Mouse (Mus musculus) kidney, postnatal 10 days (tissue): ENCODE results near the gene Gm42688.

ENCODE experiments used
- DNase-seq: peaks from one replicate; pipeline ENCODE4 v3.0.0; 2021; ENCODE audit warnings: mixed read lengths

The Gm42688 gene

DNA sequence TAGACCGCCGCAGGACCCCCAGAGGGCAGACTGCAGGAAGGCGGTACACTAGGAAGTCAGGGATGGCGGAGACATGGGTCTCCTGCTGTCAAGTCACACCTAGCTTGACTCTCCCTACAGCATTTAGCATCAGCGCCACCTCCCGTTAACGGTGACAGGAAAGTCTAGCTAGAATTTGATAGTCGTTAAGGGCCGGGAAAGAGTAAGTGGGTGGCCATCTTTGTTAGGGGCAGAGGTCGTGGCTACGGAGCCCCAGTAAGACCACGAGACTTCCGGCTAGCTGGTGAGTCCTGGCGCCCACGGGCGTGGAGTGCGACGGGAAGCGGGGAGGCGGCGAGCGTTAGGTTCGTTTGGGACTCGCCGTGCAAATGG lies at the start of gene Gm42688, which contains the start of gene Ccdc142:
Gene Gm42688 (plus strand): TSS at position 302 of the 372 bp plus-strand sequence.
Gene Ccdc142 (plus strand): TSS at position 286 of the 372 bp plus-strand sequence.
- DNase-seq, result peak; percentile 93

- peak; percentile 52 for DNase-seq
Measured at GRCm38 (mm10) chr6:83053136-83053960, 48.1 kb upstream of the Gm42688 start.

DNA sequence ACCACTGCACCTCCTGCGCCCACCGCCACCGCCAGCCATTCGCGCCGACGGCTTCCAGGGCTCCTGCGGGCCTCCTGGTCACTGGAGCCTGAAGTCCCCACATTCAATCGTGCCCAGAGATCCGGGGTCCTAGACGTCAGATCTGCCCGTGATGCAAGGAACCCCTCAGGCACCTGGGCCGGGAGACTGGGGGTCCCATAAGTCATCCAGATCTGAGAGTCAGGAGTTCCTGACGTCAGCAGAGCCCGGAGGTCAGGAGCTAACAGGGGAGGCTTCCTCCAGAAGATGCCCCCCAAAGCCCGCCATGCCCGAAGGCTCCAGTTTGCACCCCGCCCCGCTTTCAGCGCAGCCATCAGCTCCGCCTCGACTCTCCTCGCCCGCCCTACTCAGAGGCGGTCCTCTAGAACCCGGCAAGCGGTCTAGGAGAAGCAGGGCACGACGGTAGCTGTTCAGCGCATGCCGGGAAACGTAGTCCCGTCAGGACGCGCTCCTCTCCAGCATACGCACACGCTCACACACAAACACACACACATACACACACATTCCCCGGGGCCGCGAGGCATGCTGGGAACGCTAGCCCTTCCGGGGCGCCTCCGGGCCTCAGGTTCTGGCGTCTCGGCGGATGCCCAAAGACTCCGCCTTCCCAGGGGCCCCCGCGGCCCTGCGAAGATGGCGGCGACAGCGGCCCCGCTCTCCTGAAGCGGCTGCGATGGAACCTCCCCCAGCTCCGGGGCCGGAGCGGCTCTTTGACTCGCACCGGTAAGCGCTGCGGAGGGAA lies 47.2 kb upstream of the Gm42688 start, which contains the start of gene Aup1:
Gene Aup1 (plus strand): TSS at position 448 of the 778 bp plus-strand sequence.
- peak; percentile 97 for DNase-seq

- DNase-seq, result peak; percentile 60
Measured at GRCm38 (mm10) chr6:83054871-83055431, 46.5 kb upstream of the Gm42688 start, which contains the start of gene Htra2. TSS of gene Htra2 (minus strand) at chr6:83055273.

- DNase-seq, result peak; percentile 76
Measured at GRCm38 (mm10) chr6:83057790-83058189, 43.6 kb upstream of the Gm42688 start, which contains the start of gene Dqx1. TSS of gene Dqx1 (plus strand) at chr6:83057844.

GRCm38 (mm10) chr6:83058725-83059124 lies 42.7 kb upstream of the Gm42688 start:
- no peak for DNase-seq

GRCm38 (mm10) chr6:83065995-83066394 lies 35.4 kb upstream of the Gm42688 start:
- DNase-seq, result no peak

DNA sequence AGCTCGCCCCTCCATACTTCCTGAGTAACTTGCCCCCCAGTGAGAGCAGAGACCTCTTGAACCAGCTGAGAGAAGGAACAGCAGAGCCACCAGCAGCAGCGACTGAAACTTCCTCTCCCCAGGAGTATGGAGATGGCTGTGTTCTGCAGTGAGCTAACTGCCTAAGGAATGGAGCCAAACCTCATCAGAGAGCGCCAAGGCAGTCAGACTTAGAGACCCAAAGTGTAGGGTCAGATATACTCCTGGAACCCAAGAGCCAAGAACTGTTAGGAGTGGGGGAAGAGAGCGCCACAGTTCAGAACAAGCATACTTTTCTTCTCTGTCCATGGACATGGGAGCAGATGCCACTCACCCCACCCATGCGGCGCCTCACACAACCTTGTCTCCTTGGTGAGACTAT lies 35.0 kb upstream of the Gm42688 start:
- DNase-seq, result no peak

DNA sequence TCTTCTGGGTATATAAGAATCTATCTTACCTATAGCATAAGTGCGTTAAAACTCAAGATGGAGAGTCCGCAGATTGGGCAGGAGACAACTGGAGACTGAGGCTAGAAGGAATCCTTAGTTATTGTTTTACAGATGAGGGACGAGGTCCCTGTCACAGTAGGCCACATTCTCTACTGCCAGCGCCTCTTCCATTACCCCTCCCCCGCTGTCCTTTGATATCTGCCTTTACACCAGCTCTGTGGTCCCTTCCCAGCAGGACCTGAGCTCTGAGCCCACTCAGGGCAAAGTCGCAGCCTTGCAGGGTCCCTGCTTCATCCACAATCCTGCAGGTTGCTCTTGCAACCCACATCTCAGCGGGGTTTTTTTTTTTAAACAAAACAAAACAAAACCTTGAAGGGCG lies 33.2 kb upstream of the Gm42688 start:
- no peak for DNase-seq

- DNase-seq, result peak; percentile 37
Measured at GRCm38 (mm10) chr6:83068706-83069487, 32.5 kb upstream of the Gm42688 start.

- DNase-seq, result no peak
Measured at GRCm38 (mm10) chr6:83069488-83070246, 31.8 kb upstream of the Gm42688 start.

GRCm38 (mm10) chr6:83070247-83070310 lies 31.3 kb upstream of the Gm42688 start, which contains the start of gene Tlx2:
TSS of gene Tlx2 (minus strand) at chr6:83070293.
- DNase-seq, result no peak

DNA sequence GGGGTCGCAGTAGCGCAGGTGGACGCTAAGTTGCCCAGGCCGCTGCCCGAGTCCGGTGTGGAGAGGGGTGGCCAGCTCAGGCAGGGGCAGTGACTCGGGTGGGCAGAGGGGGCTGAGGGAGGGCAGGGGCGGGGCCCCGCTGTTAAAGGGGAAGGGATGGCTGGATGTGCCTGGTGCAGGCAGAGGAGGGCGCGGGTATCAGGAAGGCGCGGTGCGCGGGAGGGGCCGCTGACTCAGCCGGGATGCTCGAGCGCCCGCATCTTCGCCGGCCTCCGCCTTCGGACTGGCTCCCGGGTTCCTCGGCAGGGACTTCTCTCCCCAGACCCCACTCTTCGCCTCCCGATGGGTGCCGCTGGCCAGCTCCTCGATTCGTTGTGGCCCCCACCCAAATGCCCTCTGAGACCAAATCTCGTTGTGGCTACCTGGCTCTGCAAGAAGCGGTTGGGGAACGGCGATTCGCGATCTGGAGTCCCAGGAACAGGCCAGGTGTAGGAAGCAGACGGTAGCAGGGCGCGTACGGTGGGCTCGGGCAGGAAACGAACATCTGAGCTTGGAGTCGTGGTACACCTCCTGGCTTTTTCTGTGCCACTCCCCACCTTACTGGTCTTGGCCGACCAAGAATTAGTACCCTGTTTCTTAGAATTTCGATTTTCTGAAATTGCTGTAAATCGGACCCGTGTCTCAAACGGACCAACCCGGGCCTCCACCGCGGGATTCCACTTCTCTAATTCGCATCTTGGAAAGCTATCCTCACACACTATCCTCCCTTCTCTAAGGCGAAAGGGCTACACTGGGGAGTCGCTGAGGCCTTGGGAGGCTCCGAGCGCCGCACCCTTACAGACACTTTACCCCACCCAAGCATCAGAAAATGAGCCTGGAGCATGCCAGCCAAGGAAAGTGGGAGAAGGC lies 30.9 kb upstream of the Gm42688 start:
- no peak for DNase-seq

DNA sequence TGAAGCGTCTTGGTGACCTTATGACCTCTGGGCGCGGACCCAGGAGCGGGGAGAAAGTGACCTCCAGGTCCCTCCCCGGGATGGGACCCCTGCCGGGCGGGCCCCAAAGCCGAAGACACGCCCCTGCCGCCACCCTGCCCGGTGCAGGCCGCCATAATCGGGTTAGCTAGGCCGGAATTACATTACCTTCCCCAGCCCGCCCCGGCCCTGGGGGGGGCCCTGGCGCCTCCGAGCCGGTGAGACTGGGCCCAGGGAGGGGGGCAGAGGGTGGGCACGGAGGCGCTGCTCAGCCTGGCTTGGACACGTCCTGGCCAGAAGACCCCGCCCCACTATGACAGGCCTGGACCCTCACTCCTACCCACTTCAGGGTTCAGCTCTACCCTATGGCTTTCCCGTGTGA lies 30.2 kb upstream of the Gm42688 start:
- no peak for DNase-seq

DNA sequence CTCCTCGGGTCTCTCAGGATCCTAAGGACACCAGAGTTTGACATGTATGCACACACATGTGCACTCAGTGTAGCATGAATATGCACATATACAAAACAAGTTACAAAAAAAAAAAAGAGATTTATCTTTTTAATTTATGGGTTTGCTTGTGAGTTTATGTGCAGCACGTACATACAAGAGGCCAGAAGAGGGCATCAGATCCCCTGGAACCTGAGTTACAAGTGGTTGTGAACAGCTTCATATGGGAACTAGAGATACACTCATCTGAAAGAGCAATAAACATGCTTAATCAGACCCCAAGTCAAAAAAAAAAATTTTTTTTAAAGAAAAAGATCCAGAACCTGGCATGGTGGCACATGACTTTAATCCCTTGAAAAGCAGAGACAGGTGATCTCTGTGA lies 26.4 kb upstream of the Gm42688 start:
- no peak for DNase-seq

DNA sequence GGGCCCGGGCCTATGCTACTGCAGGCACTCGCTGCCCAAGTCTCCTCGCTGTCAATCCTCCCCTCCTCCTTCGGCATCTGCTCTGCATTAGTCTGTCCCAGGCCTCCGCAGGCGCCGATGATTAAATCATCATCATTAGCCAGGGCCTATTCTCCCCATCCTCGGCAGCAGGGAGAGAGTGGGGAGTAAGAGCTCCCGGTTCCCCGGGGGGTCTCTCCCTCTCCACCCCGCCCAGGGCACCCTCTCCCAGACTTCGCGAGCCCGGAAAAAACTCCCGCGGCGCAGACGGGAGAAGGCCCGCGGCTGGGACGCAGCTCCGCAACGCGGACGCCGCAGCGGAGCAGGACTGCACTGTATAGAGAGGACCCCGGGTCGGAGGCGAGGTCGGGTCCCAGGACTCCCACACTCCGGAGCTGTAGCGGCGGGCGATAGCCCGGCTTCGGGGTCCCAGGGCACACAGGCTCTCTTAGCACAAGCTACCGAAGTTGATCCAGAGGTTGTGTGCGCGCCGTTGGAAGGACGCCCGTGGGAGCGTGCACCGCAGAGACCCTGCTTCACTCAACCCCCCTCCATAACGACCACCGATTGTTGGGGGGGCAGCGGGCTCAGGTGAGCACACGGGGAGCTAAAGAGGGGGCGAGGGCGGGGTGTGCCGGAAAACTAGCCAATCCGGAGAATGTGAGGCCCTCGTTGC lies 23.6 kb upstream of the Gm42688 start, which contains the start of gene Pcgf1:
Gene Pcgf1 (plus strand): TSS at position 240 of the 694 bp plus-strand sequence.
- no peak for DNase-seq

DNA sequence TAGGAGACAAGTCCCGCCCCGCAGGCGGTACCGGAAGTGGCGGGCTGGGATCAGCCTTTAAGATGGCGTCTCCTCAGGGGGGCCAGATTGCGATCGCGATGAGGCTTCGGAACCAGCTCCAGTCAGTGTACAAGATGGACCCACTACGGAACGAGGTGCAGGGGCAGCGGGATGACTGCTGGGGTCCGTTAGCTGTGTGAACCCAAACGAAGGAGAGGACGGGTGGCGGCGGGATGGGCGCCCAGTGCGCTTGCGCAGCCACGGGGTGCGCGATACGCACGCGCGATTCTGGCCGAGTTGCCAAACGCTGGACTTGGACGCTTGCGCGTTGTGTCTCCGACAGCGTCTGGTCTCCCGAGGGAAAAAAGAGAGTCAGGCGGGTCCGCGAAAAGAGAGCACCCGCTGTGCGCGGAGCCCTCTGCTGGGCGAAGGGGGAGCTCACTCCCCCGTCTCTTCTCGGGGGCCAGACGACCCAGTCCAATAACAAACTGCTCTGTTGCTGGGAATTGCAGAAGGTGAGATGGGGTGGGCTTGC lies 23.0 kb upstream of the Gm42688 start:
- DNase-seq, result peak; percentile 100

GRCm38 (mm10) chr6:83080210-83080609 lies 21.2 kb upstream of the Gm42688 start:
- DNase-seq, result no peak

- DNase-seq, result no peak
Measured at GRCm38 (mm10) chr6:83083497-83083896, 17.9 kb upstream of the Gm42688 start.

GRCm38 (mm10) chr6:83084477-83084876 lies 16.9 kb upstream of the Gm42688 start:
- no peak for DNase-seq
